Mouse (Mus musculus) CD4-positive helper T cell, adult 2 months (primary cell): Measurements from ENCODE around the gene Ace.

Source experiments
- DNase-seq: peaks from one replicate; pipeline ENCODE4 v3.0.0-alpha.2; 2012; ENCODE audit warnings: low read depth, missing footprints, low spot score

Ace gene

DNA sequence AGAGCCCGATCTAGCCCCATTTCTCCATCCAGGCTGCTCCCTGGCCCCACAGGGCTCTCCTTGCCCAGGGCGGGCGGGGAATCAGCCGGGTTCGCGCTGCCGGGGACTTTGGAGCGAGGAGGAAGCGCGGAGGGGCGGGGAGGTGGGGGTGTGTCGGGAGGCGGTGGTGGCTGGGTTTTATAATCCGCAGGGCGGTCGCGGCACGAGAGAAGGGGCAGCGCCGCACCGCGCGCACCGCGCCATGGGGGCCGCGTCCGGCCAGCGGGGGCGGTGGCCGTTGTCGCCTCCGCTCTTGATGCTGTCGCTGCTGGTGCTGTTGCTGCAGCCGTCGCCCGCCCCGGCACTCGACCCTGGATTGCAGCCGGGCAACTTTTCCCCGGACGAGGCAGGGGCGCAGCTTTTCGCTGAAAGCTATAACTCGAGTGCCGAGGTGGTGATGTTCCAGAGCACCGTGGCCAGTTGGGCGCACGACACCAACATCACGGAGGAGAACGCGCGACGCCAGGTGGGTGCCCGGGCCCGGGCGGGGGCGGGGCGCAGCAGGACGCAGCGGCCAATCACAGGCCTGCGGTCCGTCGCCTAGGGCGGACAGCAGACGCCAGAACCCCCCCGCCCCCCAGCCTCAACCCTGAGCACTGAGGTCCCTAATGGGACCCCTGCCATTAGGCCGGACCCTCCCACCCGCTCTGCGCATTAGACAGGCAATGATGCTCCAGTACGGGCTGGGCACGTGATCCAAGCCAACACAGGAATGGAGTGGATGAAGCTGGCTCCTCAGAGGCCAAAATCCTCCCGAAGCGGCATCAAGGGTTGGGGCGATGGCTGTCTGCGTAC is at the start of gene Ace:
Ace (plus strand) TSS at position 205 of the 834 bp plus-strand sequence.
- DNase-seq: no peak

DNA sequence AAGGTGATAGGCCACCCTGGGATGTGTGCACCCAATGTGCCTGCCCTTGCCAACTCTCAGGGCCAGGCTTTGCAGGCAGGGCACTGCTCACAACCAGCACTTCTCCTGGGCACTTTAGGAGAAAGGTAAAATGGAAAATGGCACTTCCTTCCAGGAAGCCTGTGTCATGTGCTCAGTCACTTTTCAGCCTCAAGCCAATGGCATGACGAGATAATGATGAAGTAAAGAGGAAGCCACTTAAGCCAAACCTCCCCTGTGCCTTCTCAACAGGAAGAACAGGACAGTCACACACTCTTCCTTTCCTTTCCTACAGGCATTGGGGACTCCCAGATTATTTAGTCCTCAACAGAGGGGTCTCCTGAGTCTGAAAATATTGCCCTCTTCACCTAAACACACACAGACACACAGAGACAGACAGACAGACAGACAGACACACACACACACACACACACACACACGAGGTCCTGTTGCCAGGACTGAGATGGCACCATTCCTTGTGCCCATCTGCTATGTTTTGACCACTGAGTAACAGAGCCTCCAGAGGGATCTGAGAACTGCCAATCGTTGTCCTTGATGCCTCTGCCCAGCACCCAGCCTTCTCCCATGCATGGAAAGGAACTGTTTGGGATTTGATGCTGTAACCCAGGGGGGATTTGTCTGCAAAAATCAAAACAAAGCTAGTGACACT is 47.5 kb upstream of the Ace start:
- DNase-seq: no peak

DNA sequence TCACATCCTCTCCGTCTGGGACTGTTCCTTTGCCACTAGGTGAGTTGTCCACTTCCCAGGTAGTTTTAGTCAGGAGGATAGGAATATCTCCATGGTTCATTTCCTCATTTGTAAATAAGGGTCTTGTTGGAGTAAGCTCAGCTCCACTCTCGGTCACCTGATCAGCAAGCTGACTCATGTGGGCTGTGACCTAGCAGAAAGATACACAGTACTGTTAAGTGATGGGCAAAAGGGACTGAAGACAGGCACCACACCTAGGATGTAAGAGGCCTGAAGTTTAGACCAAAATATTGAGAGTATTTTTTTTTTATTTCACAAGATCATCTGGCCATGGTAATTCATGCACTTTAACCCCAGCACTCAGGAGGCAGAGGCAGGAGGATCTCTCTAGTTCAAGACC is 46.9 kb upstream of the Ace start:
- DNase-seq: no peak

DNA sequence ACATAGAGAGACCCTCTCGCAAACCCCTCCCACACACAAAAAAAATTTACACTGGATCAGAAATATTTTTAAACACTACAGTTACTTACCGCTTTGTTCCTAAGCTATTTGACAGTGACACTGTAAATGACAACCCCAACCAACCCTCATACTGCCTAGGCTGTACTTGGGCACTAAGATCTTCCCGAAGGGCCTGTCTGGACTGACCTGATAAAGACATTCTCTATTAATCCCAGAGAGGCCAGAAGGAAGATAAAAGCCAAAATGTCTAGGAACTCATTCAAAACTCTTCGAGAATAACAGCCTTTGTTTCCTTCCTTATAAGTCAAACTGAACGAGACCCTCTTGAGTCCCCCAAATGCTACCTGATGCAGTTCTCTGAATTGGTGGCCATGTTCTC is 46.5 kb upstream of the Ace start:
- DNase-seq: no peak

DNA sequence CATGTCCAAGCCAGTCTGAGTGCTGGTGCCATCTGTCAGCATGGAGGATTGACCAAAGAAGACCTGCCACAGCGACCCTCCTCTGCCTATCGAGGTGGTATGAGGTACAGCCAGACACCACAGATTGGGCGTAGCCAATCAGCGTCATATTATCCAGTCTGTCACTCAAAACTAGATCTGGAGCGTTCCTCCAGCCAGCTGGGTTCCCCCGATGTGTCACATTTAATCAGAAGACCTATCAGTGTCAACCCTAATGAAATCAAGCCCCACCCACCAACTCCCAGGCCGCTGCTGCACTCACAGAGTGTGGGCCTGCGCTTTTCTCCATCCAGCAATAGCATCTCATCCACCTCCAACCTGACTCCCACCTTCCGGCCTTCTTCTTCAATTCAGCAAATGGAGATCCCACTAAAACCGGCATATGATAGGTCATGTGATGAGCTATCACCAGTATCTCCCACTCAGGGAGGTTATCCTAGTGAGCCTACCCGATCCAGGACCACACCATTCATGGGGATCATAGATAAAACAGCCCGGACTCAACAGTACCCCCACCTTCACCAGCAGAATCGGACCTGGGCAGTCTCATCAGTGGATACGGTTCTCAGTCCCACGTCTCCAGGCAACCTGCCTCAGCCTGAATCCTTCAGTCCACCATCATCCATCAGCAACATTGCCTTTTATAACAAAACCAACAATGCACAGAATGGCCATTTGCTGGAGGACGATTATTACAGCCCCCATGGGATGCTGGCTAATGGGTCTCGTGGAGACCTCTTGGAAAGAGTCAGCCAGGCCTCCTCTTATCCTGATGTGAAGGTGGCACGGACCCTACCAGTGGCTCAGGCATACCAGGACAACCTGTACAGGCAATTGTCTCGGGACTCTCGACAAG is 44.7 kb upstream of the Ace start:
- no peak for DNase-seq

DNA sequence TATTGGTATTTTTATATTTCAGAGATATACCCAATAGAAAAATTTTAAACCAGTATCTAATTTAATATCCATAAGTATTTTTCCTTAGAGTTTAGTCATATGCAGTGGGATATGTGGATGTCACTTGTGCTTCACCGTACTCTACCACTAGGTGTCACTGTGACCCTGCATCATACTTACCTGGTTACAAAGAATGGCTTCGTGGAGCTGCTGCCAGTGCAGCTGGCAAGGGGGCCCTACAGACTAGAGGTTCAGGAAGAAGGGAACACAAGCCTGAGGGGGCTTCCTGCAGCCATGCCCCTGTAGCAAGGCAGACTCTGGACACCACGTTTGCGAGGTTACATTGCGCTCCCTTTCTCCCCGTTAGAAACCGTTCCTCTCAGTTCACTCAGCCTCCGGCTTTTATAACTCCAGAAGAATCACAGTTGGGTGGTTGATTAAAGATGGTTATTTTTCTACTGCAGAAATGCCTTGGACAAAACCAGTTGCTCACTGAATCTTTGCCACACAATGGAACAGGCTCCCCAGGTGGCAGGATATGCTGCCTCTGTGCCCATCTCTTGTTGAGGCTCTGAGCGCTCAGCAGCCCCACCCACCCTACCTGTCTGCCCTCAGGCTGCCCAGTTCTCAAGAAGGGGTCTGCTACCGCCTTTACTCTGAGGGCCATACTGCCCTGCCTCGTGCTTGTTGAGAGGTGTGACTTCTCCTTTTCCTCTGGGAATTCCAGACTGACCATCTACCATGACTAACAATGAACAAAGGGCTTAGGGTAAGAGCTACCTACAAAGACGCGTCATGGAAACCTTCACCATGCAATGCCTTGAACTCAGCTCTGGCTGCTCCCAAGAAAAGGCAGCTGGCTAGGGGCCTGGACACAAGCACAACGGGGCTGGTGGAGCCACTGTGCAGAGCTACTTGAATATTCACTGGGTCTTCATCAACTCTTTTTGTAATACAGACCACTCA is 40.4 kb upstream of the Ace start:
- peak; percentile 72 for DNase-seq

DNA sequence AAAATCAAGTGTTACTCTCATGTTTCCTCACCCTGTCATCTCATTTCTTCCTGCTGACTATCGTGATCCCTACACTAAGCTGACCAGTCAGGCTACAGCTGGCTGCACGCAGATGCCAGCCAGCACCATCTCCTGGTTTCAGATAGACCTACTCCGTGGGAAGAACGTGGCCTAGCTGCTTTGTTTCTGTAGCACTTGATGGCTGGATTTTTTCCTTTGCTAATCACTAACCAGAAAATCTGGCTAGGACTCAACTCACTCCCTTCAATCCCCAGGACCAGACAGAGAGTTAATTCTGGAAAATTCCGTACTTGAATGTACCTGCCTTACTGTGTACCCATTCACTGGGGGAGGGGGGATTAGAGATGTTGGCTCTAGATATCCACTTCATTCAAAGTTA is 39.6 kb upstream of the Ace start:
- DNase-seq: no peak

DNA sequence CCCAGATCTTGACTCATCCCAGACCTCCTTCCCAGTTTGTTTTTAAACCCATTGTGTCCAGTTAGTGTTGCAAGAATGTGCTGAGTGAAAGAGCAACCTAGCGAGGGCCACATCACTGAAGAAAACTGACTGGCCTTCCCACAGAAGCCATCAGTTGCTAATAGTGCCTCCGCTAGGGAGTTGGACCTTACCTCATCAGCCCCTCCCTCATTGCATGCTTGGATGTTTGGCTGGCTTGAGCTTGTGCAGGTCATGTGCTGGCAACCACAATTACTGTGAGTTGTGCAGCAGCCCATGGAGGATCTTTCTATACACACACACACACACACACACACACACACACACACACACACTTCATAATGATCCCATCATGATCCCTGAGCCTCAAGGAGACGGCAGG is 36.4 kb upstream of the Ace start:
- DNase-seq: no peak

DNA sequence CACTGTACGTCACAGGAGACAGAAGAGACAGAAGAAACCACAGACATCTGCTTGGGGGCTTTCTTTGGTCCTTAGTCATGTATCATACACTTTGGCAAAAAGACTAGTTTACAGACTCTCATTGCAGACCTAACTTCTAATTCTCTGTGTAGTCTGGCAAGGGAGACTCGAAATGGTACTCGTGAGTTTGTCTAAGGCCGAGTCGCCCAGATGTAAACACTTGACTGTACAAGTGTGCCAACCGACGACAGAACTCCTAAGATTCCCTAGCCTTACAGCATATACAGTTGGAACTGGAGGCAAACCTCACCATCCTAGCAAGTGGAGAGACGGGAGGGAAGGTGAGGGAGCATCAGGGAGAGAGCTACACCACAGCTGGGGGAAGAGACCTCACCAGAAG is 34.0 kb upstream of the Ace start:
- DNase-seq: no peak

DNA sequence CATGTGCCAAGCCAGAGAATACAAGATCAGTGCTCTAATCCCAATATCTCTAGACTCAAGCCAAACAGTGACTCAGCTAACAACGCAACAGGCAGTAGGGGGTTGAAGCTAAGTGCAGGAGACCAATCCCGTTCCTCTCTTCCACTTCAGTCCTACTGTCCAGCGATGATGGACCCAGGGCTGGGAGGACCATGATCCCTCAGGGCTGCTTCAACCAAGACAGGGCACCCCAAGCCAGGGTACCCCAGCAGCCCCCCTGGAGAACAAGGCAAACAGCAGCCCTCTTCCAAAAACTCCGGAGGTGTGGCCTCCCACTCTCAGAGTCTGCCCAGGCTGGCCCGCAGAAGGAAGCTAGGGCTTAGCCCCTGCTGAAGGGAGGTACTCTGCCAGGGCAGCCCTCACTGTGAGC is 33.4 kb upstream of the Ace start:
- DNase-seq: no peak

DNA sequence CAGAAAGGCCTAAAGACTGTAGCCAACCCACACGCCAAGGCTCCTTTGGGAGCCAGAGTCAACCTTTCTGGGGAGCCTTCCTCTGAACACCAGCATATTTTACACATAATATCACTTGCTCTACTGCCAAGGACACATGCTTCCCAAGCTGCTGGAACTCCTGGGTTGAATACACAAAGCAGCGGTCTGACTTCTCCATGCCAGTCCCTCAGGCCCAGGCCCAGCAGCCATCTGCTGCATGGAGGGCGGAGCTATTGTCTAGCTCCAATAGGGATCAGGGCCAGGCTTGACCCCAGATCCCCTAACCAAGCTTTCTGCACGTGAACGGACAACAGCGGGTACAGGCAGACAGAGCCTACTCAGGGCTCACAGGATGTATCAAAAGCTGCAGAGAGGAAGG is 32.9 kb upstream of the Ace start:
- DNase-seq: no peak

DNA sequence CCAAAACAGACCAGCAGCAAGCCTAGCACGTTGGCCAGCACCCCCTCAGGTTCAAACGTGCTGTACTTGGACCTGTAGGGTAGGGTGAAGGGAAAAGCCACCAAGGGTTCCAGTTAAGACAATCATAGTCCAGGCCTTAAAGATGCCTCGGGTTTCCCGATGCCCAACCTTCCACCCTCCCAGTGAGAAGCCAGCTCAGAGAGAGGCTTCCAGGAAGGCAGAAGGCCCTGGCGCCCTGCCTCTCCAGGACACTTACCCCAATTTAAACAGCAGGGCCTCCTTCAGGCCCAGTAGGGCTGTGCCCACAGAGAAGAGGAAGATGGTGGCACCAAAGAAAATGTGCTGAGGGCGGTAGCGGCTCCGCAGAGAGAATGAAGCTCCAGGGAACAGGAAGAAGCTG is 32.2 kb upstream of the Ace start:
- no peak for DNase-seq

DNA sequence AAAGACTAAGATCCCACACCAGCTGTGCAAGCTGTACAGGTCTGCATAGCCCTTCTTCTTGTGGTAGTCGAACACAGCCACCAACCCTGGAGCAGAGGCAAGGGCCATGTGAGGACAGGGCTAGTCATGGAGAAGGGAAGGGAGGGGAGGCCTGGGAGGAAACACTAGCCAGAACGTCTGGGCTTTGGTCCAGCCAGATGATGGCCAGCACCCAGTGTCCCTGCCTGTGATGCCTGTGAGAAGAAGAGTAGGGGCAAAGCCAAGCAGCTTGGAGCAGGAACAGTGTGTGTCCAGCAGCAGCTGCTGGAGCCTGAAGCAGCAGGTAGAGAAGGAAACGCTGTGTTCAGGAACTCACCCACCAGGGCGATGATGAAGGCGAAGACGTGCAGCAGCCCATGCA is 31.5 kb upstream of the Ace start:
- DNase-seq: no peak

DNA sequence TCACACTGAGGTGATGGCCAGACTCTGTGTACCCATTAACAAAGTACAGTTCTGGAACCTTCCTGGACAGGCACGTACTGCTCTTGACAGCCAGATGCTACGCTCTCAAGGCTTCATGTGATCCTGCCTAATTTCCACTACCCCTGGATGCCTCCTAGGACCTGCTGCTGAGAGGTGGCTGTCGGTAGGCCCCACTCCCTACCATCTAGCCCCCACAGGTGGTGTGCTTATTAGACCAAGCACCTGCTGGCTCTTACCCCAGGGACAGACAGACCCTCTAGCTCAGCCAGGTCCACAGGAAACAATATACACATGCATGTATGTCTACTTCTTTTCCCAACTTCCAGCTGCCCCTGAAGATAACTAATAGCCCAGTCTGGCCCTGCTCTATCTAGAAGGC is 30.8 kb upstream of the Ace start:
- DNase-seq: no peak

DNA sequence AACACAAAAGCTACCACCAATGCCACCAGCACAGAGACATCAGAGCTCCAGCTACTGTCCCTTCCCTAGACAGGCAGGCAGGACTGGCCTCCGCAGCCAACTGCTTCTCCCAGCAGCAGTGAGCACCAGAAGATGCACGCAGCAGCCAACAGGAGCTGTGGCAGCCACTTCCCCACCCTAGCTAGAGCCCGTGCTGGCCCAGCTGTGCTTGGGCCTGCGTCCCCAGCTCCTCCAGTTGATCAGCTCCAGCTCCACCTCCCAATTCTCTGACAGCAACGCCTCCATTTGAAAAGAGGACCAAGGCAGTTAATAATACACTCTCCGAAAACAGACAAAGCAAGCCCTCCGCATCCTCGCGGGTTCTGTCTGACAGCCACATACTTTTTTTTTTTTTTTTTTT is 29.0 kb upstream of the Ace start:
- no peak for DNase-seq

DNA sequence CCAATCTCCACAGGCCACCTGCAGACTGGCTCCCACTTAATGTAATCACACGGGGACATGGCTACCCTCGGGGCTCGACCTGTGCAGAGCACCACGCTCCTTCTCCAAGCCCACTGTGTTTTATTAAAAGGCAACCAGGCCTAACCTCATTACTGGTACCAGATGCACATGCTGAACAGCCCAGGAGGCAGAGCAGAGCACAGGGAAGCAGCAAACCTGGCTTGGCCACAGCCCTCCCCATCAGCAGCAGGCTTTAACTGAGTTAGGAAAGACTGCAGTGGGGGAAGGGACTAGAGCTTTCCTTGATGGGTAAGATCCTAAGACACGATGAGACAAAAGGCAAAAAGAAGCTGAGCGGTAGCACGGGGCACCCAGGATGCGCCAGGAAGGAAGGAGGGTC is 25.8 kb upstream of the Ace start:
- DNase-seq: no peak

DNA sequence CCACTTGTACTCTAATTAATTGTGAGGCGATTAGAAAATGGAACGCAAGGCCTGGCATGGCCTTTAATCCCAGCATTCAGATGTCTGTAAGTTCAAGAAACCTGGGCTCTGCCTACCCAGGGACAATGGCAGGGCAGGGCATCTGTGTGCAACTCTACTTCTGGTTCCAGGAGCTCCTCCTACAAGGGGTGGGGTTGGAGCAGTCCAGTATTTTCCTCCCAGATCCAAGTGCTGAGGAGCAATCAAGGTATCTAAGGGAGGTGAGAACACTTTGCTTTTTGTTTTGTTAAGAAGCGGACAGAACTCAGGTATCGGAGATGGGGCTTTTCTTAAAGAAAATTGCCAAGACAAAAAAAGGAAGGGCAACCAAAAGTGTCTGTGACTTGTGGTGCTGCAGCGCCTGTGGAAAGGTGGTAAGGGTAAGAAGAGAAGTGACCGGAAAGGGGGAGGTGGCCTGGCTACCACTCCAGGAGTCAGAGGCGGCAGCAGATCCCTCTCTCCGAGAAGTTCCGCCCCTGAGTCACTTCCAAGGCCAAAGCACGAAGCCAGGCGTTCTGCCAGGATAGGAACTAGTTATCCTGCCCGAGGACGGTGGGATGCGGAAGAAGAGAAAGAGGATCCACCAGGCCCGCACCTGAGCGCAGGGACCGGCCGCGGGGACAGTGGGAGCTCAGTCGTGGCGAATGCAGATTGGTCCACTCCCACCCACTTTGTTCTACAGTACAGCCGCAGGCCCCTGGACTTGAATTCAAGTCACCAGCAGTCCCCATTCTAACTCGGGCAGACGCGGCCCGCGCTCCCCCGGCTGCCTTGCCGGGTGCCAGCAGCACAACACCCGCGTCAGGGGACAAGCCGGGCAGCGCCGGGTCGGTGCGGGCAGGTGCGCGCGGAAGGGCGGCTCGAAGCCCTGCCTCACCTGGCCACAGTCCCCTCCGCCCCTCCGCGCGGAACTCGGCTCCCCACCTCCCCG is 24.3 kb upstream of the Ace start:
- DNase-seq: no peak

DNA sequence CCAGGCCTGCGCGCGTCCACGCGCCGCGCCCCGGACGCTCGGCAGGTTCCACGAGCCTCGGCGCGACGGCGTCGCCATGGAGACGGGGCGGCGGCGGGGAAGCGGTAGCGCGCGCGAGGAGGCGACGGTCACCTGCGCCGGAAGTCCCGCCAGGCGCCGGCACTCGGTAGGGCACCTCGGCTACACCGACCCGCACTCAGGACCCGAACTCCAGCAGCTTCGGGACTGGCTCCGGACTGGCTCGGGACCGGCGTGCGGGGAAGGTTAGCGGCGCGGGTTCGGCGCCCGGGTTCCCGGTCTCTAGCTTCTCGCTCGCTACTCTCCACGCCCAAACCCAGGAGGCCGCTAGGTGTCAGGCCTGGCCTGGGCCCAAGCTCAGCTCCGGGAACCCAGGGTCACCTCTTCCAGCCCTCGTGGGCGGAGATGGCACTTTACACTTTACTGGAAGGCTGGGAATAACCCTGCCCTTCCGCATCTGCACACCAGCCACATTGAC is 23.6 kb upstream of the Ace start:
- peak; percentile 77 for DNase-seq

DNA sequence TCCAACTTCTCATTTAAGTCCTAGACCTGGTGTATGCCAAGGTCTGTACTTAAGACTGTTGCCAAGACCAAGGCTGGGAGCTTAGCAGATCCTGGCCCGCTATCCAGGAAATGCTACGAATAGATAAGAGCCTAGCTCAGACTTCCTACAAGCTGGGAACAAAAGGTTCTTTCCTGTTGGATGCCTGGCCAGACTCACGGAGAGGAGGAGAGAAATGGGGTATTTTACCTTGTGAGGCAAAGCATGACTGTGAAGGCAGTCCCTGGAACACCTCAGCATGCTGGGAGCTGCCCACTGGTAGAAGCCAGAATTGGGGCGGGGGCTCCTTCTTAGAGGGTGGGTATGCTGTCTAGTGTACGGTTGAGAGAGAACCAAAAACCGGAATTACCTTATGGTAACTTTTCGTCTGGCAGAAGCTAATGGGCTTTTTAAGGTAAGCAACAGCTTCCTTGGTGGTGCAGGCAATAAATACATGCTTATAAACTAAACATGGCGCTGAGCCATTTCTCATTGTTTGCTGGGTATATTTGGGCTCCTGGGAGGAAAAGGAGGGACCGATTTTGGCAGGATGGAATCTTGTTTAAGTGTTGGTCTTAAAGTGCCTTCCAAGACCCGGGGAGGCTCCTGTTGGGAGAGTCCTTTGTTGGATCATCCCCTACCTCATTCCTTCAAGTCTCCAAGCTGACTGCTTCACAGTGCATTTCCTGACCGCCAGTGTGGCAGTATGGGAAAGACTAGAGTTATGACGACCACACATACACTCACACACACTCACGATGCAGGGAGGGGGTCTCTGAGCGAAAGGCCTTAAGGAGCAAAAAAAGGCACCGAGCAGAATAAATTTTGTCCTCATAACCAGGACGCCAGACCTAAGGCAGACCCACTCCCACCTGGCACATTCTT is 22.7 kb upstream of the Ace start:
- DNase-seq: no peak
